Mouse (Mus musculus) effector memory CD4-positive, alpha-beta T cell, adult 5 months (primary cell): ENCODE data around the gene Gtf3c5. TPM values are rescaled to one million over a fixed set of nuclear protein-coding genes. Genes with fewer than 3 reads are reported as not detected.

Experiments used
- polyA plus RNA-seq: library from polyadenylated mRNA; unstranded; fragments of 100-300 nt; shearing (Covaris generic); gene quantifications from one replicate; pipeline ENCODE4 v1.2.1, GENCODE M21; 2017

Gene Gtf3c5
- 18.7 TPM for polyA plus RNA-seq

DNA sequence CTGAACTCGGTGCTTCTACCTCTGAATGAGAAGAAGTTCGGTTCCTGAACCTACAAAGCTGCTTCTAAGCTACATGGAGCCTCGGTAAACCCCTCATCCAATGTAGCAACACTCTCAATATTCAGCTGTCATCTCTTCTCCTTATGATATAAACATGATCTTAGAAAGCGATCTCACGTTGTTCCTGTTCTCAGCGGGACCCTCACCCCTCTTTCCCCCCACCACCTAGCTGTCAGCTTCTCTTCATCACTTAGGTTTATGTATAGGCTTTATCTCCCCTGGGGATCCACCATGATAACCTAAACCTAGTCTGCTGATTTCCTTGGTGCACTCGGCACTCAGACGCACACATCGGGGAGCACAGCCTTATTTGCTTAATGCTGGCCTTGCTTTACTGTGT is at the start of gene Gtf3c5:
Gene Gtf3c5 (minus strand): TSS at position 101 of the 400 bp plus-strand sequence.

DNA sequence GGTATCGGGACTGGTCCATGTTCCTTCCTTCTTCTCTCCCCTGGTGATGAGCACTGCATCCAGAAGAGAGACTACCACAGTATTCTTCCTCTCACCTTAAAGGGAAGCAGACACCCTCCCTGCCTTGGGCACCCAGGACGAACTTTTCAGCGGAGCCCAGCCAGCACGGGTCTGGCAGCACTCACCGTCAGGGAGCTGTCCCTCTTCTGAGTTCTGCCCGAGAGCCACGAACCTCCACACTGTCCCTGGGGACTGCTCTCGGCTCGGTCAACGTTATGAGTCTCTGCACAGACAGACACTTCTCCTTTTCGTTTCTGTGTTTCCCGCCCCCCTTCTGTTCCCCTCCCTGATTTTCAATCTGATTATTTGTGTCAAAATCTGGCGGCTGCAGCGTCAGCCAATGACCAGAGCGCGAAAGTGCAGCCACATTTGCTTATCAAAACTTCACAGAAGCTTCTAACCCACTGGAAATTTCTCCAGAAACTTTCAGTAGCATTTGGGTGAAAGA is 38.2 kb upstream of the Gtf3c5 start, which contains the start of gene Gfi1b:
Gene Gfi1b (minus strand): TSS at position 319 of the 508 bp plus-strand sequence.

DNA sequence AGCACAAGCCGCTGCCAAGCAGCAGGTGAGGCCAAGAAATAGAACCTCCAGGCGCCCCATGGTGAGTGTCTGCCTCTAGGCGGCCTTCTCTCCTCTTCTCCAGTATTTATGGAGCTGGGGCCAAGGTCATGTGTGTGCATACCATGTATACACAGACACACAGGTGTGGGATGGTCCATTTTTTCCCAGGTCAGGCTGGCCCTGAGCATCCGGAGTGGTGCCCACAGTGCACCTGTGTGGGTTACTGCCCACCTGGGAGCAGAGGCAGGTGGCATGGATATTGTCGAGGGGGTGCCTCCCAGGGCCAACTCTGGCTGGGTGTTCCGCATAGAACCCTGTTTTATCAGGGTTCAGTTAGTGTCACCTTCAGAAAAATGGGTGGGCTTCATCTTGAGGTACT is 20.2 kb downstream of the Gtf3c5 start, which contains the start of gene Cel:
Gene Cel (minus strand): TSS at position 101 of the 400 bp plus-strand sequence.

Other genes with a start within 250 kb of the Gtf3c5 start
- not detected for gene Ppp1r26, start 137.0 kb downstream of the Gtf3c5 start, polyA plus RNA-seq
- gene 1700007K13Rik, start 117.4 kb downstream of the Gtf3c5 start, polyA plus RNA-seq: not detected
- 9.2 TPM for gene Mrps2, start 115.7 kb downstream of the Gtf3c5 start, polyA plus RNA-seq
- not detected for gene Gbgt1, start 86.9 kb downstream of the Gtf3c5 start, polyA plus RNA-seq
- gene Gm10134, start 77.7 kb downstream of the Gtf3c5 start, polyA plus RNA-seq: not detected
- 32.8 TPM for gene Ralgds, start 70.6 kb downstream of the Gtf3c5 start, polyA plus RNA-seq
- gene Cel, start 20.3 kb downstream of the Gtf3c5 start, polyA plus RNA-seq: not detected
- gene Gfi1b, start 38.2 kb upstream of the Gtf3c5 start, polyA plus RNA-seq: not detected
- gene Tsc1, start 57.5 kb upstream of the Gtf3c5 start, polyA plus RNA-seq: 38.9 TPM
- not detected for gene Spaca9, start 116.0 kb upstream of the Gtf3c5 start, polyA plus RNA-seq
- not detected for gene Ak8, start 116.4 kb upstream of the Gtf3c5 start, polyA plus RNA-seq